Mouse (Mus musculus) ES-Bruce4 (cell line): ENCODE measurements around the gene Zc3h4. TPM values are rescaled to one million over a fixed set of nuclear protein-coding genes. Genes with fewer than 3 reads are reported as not detected.

Experiments used
- H3K27ac ChIP-seq: 2 replicates; pipeline ENCODE4 v1.5.1; 2012; ENCODE audit warnings: low read length, inconsistent platforms; ENCODE audit not compliant: insufficient read depth
- H3K27me3 ChIP-seq: 2 replicates; pipeline ENCODE4 v1.6.1; 2012; ENCODE audit warnings: mild to moderate bottlenecking, low read length, inconsistent platforms; ENCODE audit not compliant: control insufficient read depth, poor library complexity, insufficient read depth, severe bottlenecking
- H3K36me3 ChIP-seq: 2 replicates; pipeline ENCODE4 v1.6.1; 2012; ENCODE audit warnings: inconsistent platforms, mild to moderate bottlenecking, low read length, moderate library complexity; ENCODE audit not compliant: control insufficient read depth, poor library complexity, insufficient read depth, severe bottlenecking
- H3K4me1 ChIP-seq: one replicate; pipeline ENCODE4 v1.8.1; 2011; ENCODE audit warnings: low read length; ENCODE audit not compliant: control insufficient read depth, insufficient read depth
- H3K4me3 ChIP-seq: 2 replicates; pipeline ENCODE4 v1.5.1; 2011; ENCODE audit warnings: low read depth, mild to moderate bottlenecking, low read length
- H3K9ac ChIP-seq: 2 replicates; pipeline ENCODE4 v1.6.1; 2012; ENCODE audit warnings: low read depth, mild to moderate bottlenecking, inconsistent platforms; ENCODE audit not compliant: poor library complexity, severe bottlenecking
- H3K9me3 ChIP-seq: replicated peaks from 2 replicates; pipeline ENCODE4 v1.6.1; 2012; ENCODE audit warnings: mild to moderate bottlenecking, low read length, inconsistent platforms; ENCODE audit not compliant: control insufficient read depth, poor library complexity, insufficient read depth, severe bottlenecking
- CTCF ChIP-seq: IDR thresholded peaks from one replicate; pipeline ENCODE4 v1.8.1; 2011; ENCODE audit warnings: low read depth, low read length
- EP300 ChIP-seq: IDR thresholded peaks from 2 replicates; pipeline ENCODE4 v1.6.1; 2011; ENCODE audit warnings: low read depth, low read length; ENCODE audit not compliant: insufficient read depth
- POLR2A ChIP-seq: IDR thresholded peaks from one replicate; pipeline ENCODE4 v1.8.1; 2011; ENCODE audit warnings: low read length; ENCODE audit not compliant: insufficient read depth
- polyA plus RNA-seq: library from polyadenylated mRNA; stranded (reverse); fragments of >200 nt; gene quantifications from 2 replicates; pipeline ENCODE4 v1.2.4, GENCODE M21; 2011; ENCODE audit warnings: low read depth; ENCODE audit not compliant: missing spikeins, insufficient read depth, insufficient read length

The Zc3h4 gene
- polyA plus RNA-seq, 1 experiment: 48.3 TPM

- H3K27me3 ChIP-seq: no peaks in the 10 kb centered on the region
- no peaks in the 10 kb centered on the region for H3K4me1 ChIP-seq
- no peak overlapping the region for H3K4me3 ChIP-seq
- no peak for TF ChIP-seq EP300
- no peak for TF ChIP-seq CTCF
- no peak for TF ChIP-seq POLR2A
- H3K27ac ChIP-seq: no peak overlapping the region
- no peaks in the 10 kb centered on the region for H3K36me3 ChIP-seq
- H3K9me3 ChIP-seq: no peaks in the 10 kb centered on the region
- H3K9ac ChIP-seq: no peak overlapping the region
Observed at GRCm38 (mm10) chr7:16455016-16455415, 54.3 kb downstream of the Zc3h4 start.

GRCm38 (mm10) chr7:16456289-16456688 lies 55.6 kb downstream of the Zc3h4 start:
- H3K27me3 ChIP-seq: no peaks in the 10 kb centered on the region
- no peaks in the 10 kb centered on the region for H3K36me3 ChIP-seq
- TF ChIP-seq EP300: no peak
- TF ChIP-seq POLR2A: no peak
- no peak for TF ChIP-seq CTCF
- H3K4me1 ChIP-seq: no peaks in the 10 kb centered on the region
- no peak overlapping the region for H3K9ac ChIP-seq
- H3K27ac ChIP-seq: no peak overlapping the region
- no peak overlapping the region for H3K4me3 ChIP-seq
- no peaks in the 10 kb centered on the region for H3K9me3 ChIP-seq

GRCm38 (mm10) chr7:16460566-16460965 lies 59.9 kb downstream of the Zc3h4 start:
- no peak overlapping the region for H3K9ac ChIP-seq
- no peaks in the 10 kb centered on the region for H3K36me3 ChIP-seq
- H3K27ac ChIP-seq: no peak overlapping the region
- TF ChIP-seq EP300 (no peak), POLR2A (no peak), CTCF (no peak)
- no peaks in the 10 kb centered on the region for H3K9me3 ChIP-seq
- H3K4me3 ChIP-seq: no peak overlapping the region
- no peaks in the 10 kb centered on the region for H3K4me1 ChIP-seq
- H3K27me3 ChIP-seq: no peaks in the 10 kb centered on the region

GRCm38 (mm10) chr7:16461151-16461550 lies 60.4 kb downstream of the Zc3h4 start:
- no peaks in the 10 kb centered on the region for H3K36me3 ChIP-seq
- H3K9me3 ChIP-seq: no peaks in the 10 kb centered on the region
- no peak overlapping the region for H3K27ac ChIP-seq
- no peaks in the 10 kb centered on the region for H3K4me1 ChIP-seq
- no peak overlapping the region for H3K9ac ChIP-seq
- no peaks in the 10 kb centered on the region for H3K27me3 ChIP-seq
- H3K4me3 ChIP-seq: no peak overlapping the region
- TF ChIP-seq CTCF: no peak

GRCm38 (mm10) chr7:16461705-16462104 lies 61.0 kb downstream of the Zc3h4 start:
- Histone ChIP-seq H3K27me3 (no peaks in the 10 kb centered on the region), H3K4me1 (no peaks in the 10 kb centered on the region), H3K27ac (no peak overlapping the region), H3K4me3 (0 out of 2 replicates have a peak overlapping the region, but pooled peaks have one; percentile 11), H3K9ac (no peak overlapping the region), H3K9me3 (no peaks in the 10 kb centered on the region), H3K36me3 (no peaks in the 10 kb centered on the region)
- TF ChIP-seq POLR2A (no peak), CTCF (no peak), EP300 (no peak)

- Histone ChIP-seq H3K9ac (no peak overlapping the region), H3K27ac (no peak overlapping the region), H3K4me3 (no peak overlapping the region), H3K27me3 (no peaks in the 10 kb centered on the region), H3K36me3 (no peaks in the 10 kb centered on the region), H3K9me3 (no peaks in the 10 kb centered on the region), H3K4me1 (no peaks in the 10 kb centered on the region)
- peak; percentile 95 for TF ChIP-seq CTCF
- TF ChIP-seq EP300: no peak
Observed at GRCm38 (mm10) chr7:16463214-16463613, 62.5 kb downstream of the Zc3h4 start.

GRCm38 (mm10) chr7:16465160-16465559 lies 64.5 kb downstream of the Zc3h4 start:
- no peak for TF ChIP-seq EP300
- peak; percentile 95 for TF ChIP-seq CTCF
- no peak for TF ChIP-seq POLR2A
- no peaks in the 10 kb centered on the region for H3K27me3 ChIP-seq

More at GRCm38 (mm10) chr7:16465160-16465559, 64.5 kb downstream of the Zc3h4 start:
- H3K4me3 ChIP-seq: no peak overlapping the region
- H3K9me3 ChIP-seq: no peaks in the 10 kb centered on the region
- H3K36me3 ChIP-seq: no peaks in the 10 kb centered on the region
- H3K4me1 ChIP-seq: no peaks in the 10 kb centered on the region
- H3K9ac ChIP-seq: no peak overlapping the region
- H3K27ac ChIP-seq: no peak overlapping the region
